Mouse (Mus musculus) limb, embryonic 11.5 days (tissue): Measurements from ENCODE around the gene Maz. TPM values are rescaled to one million over a fixed set of nuclear protein-coding genes. Genes with fewer than 3 reads are reported as not detected.
A peak's percentile ranks its signal among the peaks of the same experiment; 100 is the strongest.

Source experiments
- ATAC-seq: fragments of 200-750 bp; cut with Nextera tagmentation; 2 replicates; pipeline ENCODE4 v1.8.0; 2017; ENCODE audit warnings: low read depth; ENCODE audit not compliant: insufficient number of reproducible peaks, low FRiP score, low TSS enrichment
- DNase-seq: peaks from one replicate; pipeline ENCODE4 v3.0.0-alpha.2; 2015; ENCODE audit warnings: low spot score
- H3K27ac ChIP-seq: fragments of 300-500 bp; sonication (generic); replicated peaks from 2 replicates; pipeline ENCODE4 v1.5.1; 2014; ENCODE audit warnings: low read depth, mild to moderate bottlenecking, low read length
- H3K27me3 ChIP-seq: fragments of 300-500 bp; sonication (generic); 2 replicates; pipeline ENCODE4 v1.6.1; 2014; ENCODE audit warnings: mild to moderate bottlenecking, low read length, mixed read lengths; ENCODE audit not compliant: control insufficient read depth, insufficient read depth
- H3K36me3 ChIP-seq: fragments of 300-500 bp; sonication (generic); 2 replicates; pipeline ENCODE4 v1.6.1; 2014; ENCODE audit warnings: mild to moderate bottlenecking, low read length, moderate library complexity, mixed read lengths; ENCODE audit not compliant: control insufficient read depth, insufficient read depth
- H3K4me1 ChIP-seq: fragments of 300-500 bp; sonication (generic); 2 replicates; pipeline ENCODE4 v1.6.1; 2014; ENCODE audit warnings: low read length, mixed read lengths; ENCODE audit not compliant: control insufficient read depth, insufficient read depth
- H3K4me2 ChIP-seq: fragments of 300-500 bp; sonication (generic); 2 replicates; pipeline ENCODE4 v1.6.1; 2014; ENCODE audit warnings: low read depth, mild to moderate bottlenecking, moderate library complexity; ENCODE audit not compliant: severe bottlenecking
- H3K4me3 ChIP-seq: fragments of 300-500 bp; sonication (generic); 2 replicates; pipeline ENCODE4 v1.5.1; 2014; ENCODE audit warnings: low read depth, low read length
- H3K9ac ChIP-seq: fragments of 300-500 bp; sonication (generic); 2 replicates; pipeline ENCODE4 v1.6.1; 2014; ENCODE audit warnings: mild to moderate bottlenecking, low read length
- H3K9me3 ChIP-seq: fragments of 300-500 bp; sonication (generic); 2 replicates; pipeline ENCODE4 v1.6.1; 2016; ENCODE audit warnings: low read length; ENCODE audit not compliant: control insufficient read depth
- WGBS: fragments of 180-500 bp; shearing (Covaris S2); extraction: QIAGEN DNeasy Blood & Tissue Kit; methylation state at CpG from one replicate; pipeline ENCODE4 v1.1.7; 2014; 5-methylcytosine and 5-hydroxymethylcytosine counted together
- polyA plus RNA-seq: library from polyadenylated mRNA; unstranded; fragments of >200 nt; fragmentation: Nextera tagmentation; extraction: Ambion mirVana; gene quantifications from 2 replicates; pipeline ENCODE4 v1.2.1, GENCODE M21; 2014

Maz gene
- polyA plus RNA-seq, 1 experiment from 2014 or later: 84.8 TPM

- Histone ChIP-seq H3K36me3 (no peaks in the 10 kb centered on the region), H3K4me3 (no peak overlapping the region), H3K9ac (no peak overlapping the region), H3K4me1 (no peaks in the 10 kb centered on the region), H3K9me3 (no peaks in the 10 kb centered on the region), H3K27ac (no peak overlapping the region), H3K27me3 (no peaks in the 10 kb centered on the region), H3K4me2 (no peak overlapping the region)
- no peak for DNase-seq
- 89% methylated on average over 4 of the region's 4 CpGs for WGBS
- ATAC-seq: no peak
Observed at GRCm38 (mm10) chr7:127004122-127004875, 22.5 kb downstream of the Maz start.

GRCm38 (mm10) chr7:127003620-127004019, 23.2 kb downstream of the Maz start:
- no peak for ATAC-seq
- no peak overlapping the region for H3K4me2 ChIP-seq

GRCm38 (mm10) chr7:126999568-126999967, 27.3 kb downstream of the Maz start:
- DNase-seq: no peak
- WGBS: 77% methylated on average over 10 of the region's 10 CpGs
- no peaks in the 10 kb centered on the region for H3K4me1 ChIP-seq
- no peaks in the 10 kb centered on the region; the same call in 1 of the 2 replicates for H3K36me3 ChIP-seq
- ATAC-seq: no peak
- H3K27me3 ChIP-seq: no peaks in the 10 kb centered on the region
- no peak overlapping the region for H3K9ac ChIP-seq
- no peak overlapping the region for H3K4me3 ChIP-seq
- H3K9me3 ChIP-seq: no peaks in the 10 kb centered on the region
- H3K4me2 ChIP-seq: no peak overlapping the region
- no peak overlapping the region for H3K27ac ChIP-seq

More at GRCm38 (mm10) chr7:127003620-127004019, 23.2 kb downstream of the Maz start:
- Histone ChIP-seq H3K4me1 (no peaks in the 10 kb centered on the region), H3K36me3 (no peaks in the 10 kb centered on the region), H3K27ac (no peak overlapping the region), H3K9me3 (no peaks in the 10 kb centered on the region), H3K9ac (no peak overlapping the region), H3K4me3 (no peak overlapping the region), H3K27me3 (no peaks in the 10 kb centered on the region)
- DNase-seq: no peak
- 95% methylated on average over 5 of the region's 5 CpGs for WGBS

- no peaks in the 10 kb centered on the region for H3K9me3 ChIP-seq
- DNase-seq: no peak
- WGBS: 83% methylated on average over 4 of the region's 4 CpGs
- H3K4me3 ChIP-seq: no peak overlapping the region
- no peaks in the 10 kb centered on the region; the same call in 1 of the 2 replicates for H3K36me3 ChIP-seq
- ATAC-seq: no peak
- no peaks in the 10 kb centered on the region for H3K4me1 ChIP-seq
- no peak overlapping the region for H3K9ac ChIP-seq
- H3K27ac ChIP-seq: no peak overlapping the region
- H3K4me2 ChIP-seq: no peak overlapping the region
- no peaks in the 10 kb centered on the region for H3K27me3 ChIP-seq
Observed at GRCm38 (mm10) chr7:126996449-126996848, 30.4 kb downstream of the Maz start.

GRCm38 (mm10) chr7:126988816-126989215, 38.0 kb downstream of the Maz start:
- Histone ChIP-seq H3K9ac (no peak overlapping the region), H3K36me3 (no peaks in the 10 kb centered on the region), H3K9me3 (no peaks in the 10 kb centered on the region), H3K4me2 (no peak overlapping the region), H3K27me3 (no peaks in the 10 kb centered on the region), H3K4me1 (no peaks in the 10 kb centered on the region), H3K27ac (no peak overlapping the region), H3K4me3 (no peak overlapping the region)
- DNase-seq: no peak
- no peak for ATAC-seq
- 74% methylated on average over 8 of the region's 8 CpGs for WGBS

GRCm38 (mm10) chr7:126986319-126986718, 40.5 kb downstream of the Maz start:
- H3K4me1 ChIP-seq: no peaks in the 10 kb centered on the region
- no peak overlapping the region for H3K4me2 ChIP-seq
- no peak overlapping the region for H3K4me3 ChIP-seq
- H3K27me3 ChIP-seq: no peaks in the 10 kb centered on the region
- 40% methylated on average over 9 of the region's 9 CpGs for WGBS
- H3K27ac ChIP-seq: no peak overlapping the region
- H3K36me3 ChIP-seq: no peaks in the 10 kb centered on the region
- peak; percentile 36 for DNase-seq
- H3K9me3 ChIP-seq: no peaks in the 10 kb centered on the region
- H3K9ac ChIP-seq: no peak overlapping the region
- ATAC-seq: no peak

- DNase-seq: no peak
Observed at GRCm38 (mm10) chr7:126984667-126985444, 42.0 kb downstream of the Maz start.

GRCm38 (mm10) chr7:126983113-126983512, 43.7 kb downstream of the Maz start:
- Histone ChIP-seq H3K27ac (no peak overlapping the region), H3K4me2 (no peak overlapping the region), H3K9ac (no peak overlapping the region), H3K4me1 (no peaks in the 10 kb centered on the region), H3K9me3 (no peaks in the 10 kb centered on the region), H3K27me3 (no peaks in the 10 kb centered on the region), H3K36me3 (peaks cover 14% of the 10 kb centered on the region; the same call in 1 of the 2 replicates), H3K4me3 (no peak overlapping the region)
- 85% methylated on average over 7 of the region's 7 CpGs for WGBS
- DNase-seq (no peak), ATAC-seq (no peak)

More at GRCm38 (mm10) chr7:126984667-126985444, 42.0 kb downstream of the Maz start:
- no peak overlapping the region for H3K4me3 ChIP-seq
- peaks cover 3% of the 10 kb centered on the region; the same call in 1 of the 2 replicates for H3K36me3 ChIP-seq
- H3K9ac ChIP-seq: no peak overlapping the region
- no peaks in the 10 kb centered on the region for H3K27me3 ChIP-seq
- no peak for ATAC-seq
- WGBS: 35% methylated on average over 10 of the region's 10 CpGs
- no peak overlapping the region for H3K27ac ChIP-seq
- H3K4me1 ChIP-seq: no peaks in the 10 kb centered on the region
- H3K9me3 ChIP-seq: no peaks in the 10 kb centered on the region
- H3K4me2 ChIP-seq: no peak overlapping the region
